Mouse (Mus musculus) kidney, adult 9 months (tissue): ENCODE measurements around the gene Ano4.

Experiments
- DNase-seq: peaks from one replicate; pipeline ENCODE4 v3.0.0; 2022

Ano4 gene

GRCm38 (mm10) chr10:89273001-89273680, 71.4 kb downstream of the Ano4 start:
- no peak for DNase-seq

GRCm38 (mm10) chr10:89267312-89267711, 77.2 kb downstream of the Ano4 start:
- DNase-seq, result no peak

GRCm38 (mm10) chr10:89263396-89263795, 81.2 kb downstream of the Ano4 start:
- no peak for DNase-seq

- no peak for DNase-seq
Observed at GRCm38 (mm10) chr10:89257457-89258381, 86.8 kb downstream of the Ano4 start.

- no peak for DNase-seq
Observed at GRCm38 (mm10) chr10:89256762-89257456, 87.7 kb downstream of the Ano4 start.

- no peak for DNase-seq
Observed at GRCm38 (mm10) chr10:89254765-89255164, 89.8 kb downstream of the Ano4 start.

GRCm38 (mm10) chr10:89253799-89254198, 90.8 kb downstream of the Ano4 start:
- no peak for DNase-seq

GRCm38 (mm10) chr10:89252636-89253035, 91.9 kb downstream of the Ano4 start:
- no peak for DNase-seq

- no peak for DNase-seq
Observed at GRCm38 (mm10) chr10:89243808-89244207, 100.8 kb downstream of the Ano4 start.

- DNase-seq, result peak; percentile 30
Observed at GRCm38 (mm10) chr10:89224524-89224923, 120.0 kb downstream of the Ano4 start.

GRCm38 (mm10) chr10:89222284-89222989, 122.1 kb downstream of the Ano4 start:
- DNase-seq, result peak; percentile 6

- DNase-seq, result no peak
Observed at GRCm38 (mm10) chr10:89216078-89216477, 128.5 kb downstream of the Ano4 start.

GRCm38 (mm10) chr10:89205858-89206257, 138.7 kb downstream of the Ano4 start:
- peak; percentile 44 for DNase-seq

GRCm38 (mm10) chr10:89196444-89196843, 148.1 kb downstream of the Ano4 start:
- DNase-seq, result no peak

GRCm38 (mm10) chr10:89195068-89195467, 149.5 kb downstream of the Ano4 start:
- DNase-seq, result no peak

- DNase-seq, result no peak
Observed at GRCm38 (mm10) chr10:89194440-89194839, 150.1 kb downstream of the Ano4 start.

- no peak for DNase-seq
Observed at GRCm38 (mm10) chr10:89177921-89178320, 166.6 kb downstream of the Ano4 start.

GRCm38 (mm10) chr10:89164533-89164932, 180.0 kb downstream of the Ano4 start:
- DNase-seq, result no peak

- peak; percentile 13 for DNase-seq
Observed at GRCm38 (mm10) chr10:89155502-89155901, 189.1 kb downstream of the Ano4 start.

GRCm38 (mm10) chr10:89154797-89155465, 189.6 kb downstream of the Ano4 start:
- DNase-seq, result peak; percentile 26

GRCm38 (mm10) chr10:89149166-89149565, 195.4 kb downstream of the Ano4 start:
- DNase-seq, result no peak

GRCm38 (mm10) chr10:89121391-89121790, 223.2 kb downstream of the Ano4 start:
- DNase-seq, result no peak
